Mouse (Mus musculus) WW6 (cell line): ENCODE results near the gene Armh1.
A peak's percentile ranks its signal among the peaks of the same experiment; 100 is the strongest.

Experiments
- DNase-seq: peaks from one replicate; pipeline ENCODE4 v3.0.0-alpha.2; 2013; ENCODE audit warnings: low read depth, low spot score

The Armh1 gene

DNA sequence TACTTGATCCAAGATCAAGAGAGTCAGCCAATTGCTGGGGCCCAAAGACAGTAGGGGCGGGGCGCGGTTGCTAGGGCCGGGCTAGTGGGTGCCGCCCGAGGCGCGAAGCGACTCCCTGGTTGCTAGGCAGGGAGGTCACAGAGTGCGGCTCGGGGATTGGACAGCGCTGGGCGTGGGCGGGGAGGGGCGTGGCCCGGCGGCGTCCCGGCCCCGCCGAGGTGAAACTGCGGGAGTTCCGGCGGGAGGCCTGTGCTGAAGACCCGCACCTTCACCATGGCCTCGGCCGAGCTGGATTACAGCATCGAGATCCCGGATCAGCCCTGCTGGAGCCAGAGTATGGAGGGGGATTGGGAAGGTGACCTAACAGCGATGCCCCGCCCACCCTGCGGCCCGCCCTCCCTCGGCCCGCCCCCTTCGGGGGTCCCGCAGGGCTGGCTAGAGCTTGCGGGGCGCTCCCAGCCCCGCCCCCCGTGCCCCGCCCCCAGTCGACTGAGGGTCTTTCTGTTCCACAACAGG lies at the start of gene Armh1, which contains the start of gene Tmem53:
TSS of gene Armh1 (minus strand) at position 325 of the 516 bp plus-strand sequence.
TSS of gene Tmem53 (plus strand) at position 151 of the 516 bp plus-strand sequence.
- peak; percentile 86 for DNase-seq

DNA sequence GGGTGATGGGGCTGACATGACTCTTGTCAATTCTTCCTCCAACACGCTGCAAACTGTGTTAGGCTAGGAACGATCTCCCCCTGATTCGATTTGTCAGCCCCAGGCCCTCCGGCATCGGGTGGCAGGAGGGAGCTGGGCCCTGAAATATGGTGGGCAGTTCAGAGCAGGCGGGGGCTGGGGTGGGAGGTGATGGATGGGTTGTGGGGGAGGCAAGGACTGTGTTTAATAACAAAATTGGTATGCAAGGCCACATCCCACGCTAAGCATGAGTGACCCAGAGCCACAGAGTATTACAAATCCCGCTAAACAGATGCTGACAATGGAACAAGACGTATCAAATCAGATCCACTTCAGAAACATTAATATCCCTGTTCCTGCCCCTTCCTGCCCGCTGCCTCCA lies 48.0 kb upstream of the Armh1 start:
- DNase-seq: no peak

DNA sequence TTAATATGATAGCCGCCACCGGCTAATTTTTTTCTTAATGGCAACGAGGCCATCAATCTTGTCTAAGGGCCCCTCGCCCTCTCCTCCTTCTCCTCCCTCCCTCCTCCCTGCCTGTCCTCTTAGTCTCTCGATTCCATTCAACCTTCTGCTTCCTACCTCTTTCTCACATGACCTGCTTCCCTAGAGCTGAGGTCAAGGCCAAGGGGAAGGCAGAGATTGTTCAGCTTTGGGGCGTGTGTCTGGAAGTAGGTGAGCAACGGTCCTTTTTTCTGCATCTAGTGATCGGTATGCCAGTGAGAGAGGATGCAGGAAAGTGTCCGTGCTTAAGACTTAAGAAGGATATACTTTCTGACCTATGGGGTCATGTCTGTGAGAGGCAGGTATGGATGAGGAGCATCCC lies 45.9 kb upstream of the Armh1 start:
- DNase-seq: no peak

DNA sequence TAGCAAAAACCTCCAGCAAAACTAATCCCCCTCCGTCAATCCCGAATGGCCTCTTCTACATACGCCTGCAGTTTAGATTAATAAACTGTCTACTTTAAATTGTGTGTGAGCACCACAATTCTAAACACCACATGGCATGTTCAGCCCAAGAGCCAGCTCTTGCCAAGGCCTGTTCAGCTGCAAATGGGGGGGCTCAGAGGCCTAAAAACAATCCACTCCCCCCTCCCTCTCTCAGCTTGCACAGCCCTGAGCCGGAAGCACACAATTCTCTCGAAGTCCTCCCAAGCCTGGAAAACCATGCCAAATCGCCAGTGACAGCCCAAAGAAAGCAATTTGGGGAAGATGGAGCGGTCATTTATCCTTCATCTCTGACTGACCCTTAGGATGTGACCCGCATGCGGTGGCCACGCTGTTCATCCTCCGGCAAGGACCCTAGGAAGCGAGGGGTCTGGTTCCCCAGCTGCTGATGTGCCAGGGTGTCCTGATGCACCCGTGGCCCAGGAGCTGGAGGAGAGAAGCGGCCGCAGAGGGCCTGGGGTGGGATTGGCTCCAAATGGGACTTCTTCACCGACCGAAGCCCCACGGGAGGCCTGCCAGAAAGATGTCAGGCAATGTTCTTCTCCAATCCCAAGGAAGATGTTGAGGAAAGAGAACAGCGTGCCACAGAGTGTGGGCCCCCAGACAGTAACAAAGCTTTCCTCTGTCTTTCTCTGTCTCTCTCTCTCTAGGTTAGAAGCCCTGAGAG lies 45.1 kb upstream of the Armh1 start:
- no peak for DNase-seq

DNA sequence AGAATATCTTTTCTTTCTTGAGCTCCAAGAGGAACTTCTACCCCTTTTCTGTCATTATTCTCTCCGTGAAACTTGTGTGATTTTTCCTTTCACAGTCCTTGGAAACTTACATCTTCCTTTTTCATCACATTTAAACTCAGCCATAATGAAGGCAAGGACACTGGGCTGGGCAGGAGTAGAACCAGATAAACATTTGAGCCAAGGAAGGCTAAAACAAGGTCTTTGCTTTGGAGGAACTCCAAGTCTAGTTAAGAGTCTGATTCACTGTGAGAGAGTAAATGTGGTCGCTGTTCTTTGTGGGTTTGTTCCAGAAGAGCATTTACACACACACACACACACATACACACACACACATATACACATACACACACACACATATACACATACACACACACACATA lies 39.8 kb upstream of the Armh1 start:
- DNase-seq: no peak

DNA sequence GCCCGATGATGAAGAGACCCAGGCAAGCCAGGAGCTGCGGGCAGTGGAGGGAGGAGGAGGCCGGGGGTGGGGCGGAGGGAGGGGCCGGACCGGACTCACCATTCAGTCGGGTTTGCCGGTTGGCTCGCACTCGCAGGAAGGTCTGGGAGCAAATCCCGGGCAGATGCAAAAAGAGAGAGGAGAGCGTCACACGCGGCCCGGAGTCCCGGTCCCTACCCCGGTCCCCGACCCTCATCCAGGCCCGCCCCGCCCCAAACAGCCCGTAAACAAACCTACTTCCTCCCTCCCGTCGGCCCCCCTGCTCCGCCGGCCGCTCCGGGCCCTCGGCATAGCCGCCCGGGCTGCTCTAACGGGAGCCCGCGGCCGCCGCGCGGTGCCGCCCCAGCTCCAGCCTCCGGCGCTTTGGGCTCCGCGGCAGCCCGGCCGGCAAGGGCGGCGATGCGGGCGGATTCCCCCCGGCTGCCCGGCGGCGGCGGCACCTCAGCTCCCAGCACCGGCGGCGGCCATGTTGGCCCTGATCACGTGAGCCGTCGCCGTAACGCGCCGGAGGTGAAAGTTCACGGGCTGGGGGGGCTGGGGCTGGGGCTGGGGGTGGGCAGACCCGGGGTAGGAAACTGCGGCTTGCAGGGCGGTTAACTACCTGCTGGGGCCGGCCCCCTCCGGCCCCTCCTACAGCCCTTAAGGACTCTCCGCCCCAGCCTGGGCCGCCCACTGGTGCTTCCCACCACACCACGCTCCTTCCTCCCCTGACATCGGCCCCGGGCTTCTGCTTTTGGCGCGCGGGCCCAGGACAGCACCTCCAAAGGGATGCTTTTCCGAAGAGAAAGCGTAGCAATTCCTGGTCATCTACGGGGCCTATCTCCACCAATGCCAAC lies 37.2 kb upstream of the Armh1 start:
- peak; percentile 61 for DNase-seq

DNA sequence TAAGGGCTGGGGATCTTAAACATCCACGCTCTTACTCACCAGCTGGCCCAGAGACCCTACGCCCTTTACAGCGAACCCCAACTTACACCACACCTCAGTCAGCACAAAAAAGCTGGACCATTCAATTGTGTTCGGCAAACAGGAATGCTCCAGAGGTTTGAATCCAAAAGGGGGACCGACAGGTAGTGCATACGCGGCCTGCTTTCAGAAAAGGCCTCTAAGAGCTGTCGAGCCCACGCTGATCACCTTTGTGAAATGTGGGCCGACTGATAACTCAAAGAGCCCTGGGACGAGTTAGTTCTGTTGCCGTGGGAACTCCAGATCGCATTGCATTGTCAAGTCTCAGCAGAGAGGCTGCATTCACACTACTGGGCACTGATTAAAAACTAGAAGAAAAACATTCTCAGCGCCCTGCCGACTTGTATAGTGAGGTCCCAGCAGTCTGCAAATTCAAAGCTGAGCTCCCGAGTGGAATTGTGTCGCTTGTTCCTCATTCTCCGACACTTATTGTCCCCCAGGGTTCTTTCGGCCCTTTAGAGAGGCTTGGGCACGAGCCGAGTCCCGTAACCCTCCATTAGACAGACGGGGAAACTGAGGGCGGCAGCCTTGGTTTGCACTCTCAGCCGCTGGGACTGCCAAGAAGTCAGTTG lies 36.5 kb upstream of the Armh1 start:
- DNase-seq: no peak

DNA sequence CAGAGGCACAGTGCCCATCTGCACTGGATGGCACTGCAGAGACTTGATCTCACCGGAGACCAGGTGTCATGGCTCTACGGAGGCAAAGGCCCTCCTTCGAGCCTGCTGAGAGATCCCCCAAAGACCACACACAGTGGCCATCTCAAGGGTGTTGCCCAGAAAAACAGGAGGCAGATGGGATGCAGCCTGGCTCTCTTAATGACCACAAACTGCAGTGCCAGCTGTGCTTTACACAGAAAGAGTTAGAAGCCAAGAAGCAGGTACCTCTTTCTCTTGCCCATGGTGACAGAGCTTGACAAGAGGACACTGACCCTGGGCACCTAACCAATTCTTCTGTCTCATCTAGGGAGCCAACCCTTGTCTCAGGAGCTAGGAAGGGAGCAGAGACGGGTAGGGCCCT lies 32.4 kb upstream of the Armh1 start:
- DNase-seq: no peak

DNA sequence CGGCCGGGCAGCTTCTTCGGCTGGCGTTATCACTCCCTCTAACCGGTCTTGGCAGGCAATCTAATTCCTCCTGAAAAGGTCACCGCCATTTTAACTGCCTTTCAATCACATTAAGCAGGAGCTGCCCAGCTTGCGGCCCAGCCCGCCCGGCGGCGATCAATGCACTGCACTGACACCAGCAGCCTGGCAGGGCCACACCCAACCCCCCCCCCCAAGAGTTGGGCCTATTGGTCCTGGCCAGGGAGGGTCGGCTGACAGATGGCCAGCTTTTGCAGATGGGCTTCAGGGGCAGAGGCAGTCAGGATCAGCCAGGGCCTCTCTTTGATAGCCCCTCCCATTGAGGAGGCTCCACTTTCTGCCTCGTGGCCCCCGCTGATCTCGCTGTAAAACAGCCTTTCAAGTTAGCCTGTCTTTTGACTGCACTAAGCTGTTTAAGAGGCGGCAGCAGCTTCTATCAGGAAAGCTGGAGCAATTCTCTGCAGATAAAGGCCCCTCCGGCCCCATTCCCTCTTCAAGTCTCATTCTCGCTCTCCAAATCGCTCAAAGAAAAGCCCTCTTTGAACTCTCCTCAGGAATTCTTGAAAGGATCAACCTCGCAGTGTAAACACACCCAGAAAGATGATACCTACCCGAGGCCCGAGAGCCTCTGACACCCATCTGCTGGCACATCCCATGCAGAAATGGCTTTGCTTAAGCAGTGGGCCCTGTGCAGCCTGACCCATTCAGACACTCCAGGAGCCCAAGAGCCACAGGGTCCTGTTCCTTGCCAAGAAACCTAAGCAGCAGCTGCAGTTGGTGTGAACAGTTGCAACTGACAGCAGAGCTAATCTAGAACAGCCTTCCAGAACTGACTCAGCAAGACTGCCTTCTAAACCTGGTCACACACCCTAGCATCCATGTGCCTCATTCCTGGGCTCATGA lies 31.6 kb upstream of the Armh1 start:
- no peak for DNase-seq

DNA sequence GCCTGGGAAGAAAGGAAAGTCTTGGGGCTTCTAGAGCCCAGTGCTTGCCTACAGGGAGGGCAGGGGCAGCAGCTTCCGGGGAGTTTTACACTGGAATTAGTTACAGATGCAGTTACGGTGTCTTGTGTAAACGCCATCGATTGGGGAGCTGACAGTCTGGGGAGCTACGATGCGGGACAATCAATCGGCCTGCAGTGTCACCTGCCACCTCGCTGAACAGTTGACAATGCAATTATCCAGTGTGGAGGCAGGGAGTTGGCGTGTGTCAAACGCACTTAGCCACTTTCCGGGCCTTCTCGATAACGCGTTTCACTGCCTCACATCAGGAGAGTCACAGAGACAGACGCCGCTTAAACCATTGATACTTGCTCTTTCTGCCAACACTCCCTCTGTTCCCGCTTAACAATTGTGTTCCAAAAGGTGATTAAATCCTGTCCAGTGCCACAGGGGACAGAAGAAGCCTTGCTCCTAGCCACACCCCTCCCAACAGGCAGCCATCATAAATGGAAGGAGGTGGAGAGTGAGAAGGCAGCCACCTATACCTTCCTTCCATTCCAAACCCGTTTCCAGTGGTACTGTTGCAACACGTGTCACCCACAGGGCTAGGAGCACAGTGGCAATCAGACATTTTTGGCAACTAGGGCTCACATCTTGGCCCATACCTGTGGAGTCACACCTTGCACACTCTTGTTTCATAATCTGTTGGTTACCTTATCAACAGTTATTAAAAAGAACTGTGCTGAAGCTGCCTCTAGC lies 29.3 kb upstream of the Armh1 start:
- no peak for DNase-seq

DNA sequence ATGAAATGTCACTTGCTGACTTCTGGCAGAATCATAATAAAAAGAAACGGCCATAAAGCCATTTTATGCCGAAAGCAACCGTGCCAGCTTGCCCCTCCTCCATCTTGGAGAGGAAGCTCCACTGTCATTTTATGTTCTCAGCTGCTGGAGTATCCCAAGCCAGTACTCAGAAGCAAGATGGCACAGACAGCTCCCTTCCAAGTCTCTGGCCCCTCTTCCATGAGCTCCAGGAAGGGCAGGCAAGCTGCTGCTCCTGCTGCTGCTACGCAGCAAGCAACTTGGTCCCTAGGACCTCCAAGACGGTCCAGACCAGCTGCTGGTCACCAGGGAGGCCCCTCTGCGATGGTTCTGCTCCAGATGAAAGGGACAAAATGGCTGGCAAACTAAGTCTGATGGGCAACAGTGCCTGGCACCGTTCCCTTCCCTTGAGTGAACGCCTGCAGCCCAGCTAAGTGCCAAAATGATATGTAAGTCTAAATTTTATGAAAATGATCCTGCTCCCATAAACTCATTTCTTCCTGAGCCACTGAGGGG lies 28.5 kb upstream of the Armh1 start:
- DNase-seq: no peak

DNA sequence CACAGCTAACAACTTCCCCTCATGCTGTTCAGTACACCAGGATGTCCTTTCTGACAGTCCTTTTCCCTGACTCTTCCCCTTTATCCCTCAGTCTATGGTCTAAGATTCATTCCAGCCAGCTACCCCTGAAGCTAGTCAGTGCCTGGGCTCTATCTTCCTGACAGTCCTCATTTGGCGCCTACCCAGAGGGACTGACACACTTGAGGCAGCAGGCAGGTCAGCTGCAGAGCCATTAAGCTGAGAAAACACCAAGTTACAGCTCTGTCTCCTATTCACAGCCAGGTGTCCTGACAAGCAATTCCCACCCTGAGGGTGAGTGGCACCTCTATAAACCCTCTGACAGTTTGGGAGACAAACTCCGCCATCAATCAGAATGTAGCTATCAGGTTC lies 27.3 kb upstream of the Armh1 start:
- no peak for DNase-seq

DNA sequence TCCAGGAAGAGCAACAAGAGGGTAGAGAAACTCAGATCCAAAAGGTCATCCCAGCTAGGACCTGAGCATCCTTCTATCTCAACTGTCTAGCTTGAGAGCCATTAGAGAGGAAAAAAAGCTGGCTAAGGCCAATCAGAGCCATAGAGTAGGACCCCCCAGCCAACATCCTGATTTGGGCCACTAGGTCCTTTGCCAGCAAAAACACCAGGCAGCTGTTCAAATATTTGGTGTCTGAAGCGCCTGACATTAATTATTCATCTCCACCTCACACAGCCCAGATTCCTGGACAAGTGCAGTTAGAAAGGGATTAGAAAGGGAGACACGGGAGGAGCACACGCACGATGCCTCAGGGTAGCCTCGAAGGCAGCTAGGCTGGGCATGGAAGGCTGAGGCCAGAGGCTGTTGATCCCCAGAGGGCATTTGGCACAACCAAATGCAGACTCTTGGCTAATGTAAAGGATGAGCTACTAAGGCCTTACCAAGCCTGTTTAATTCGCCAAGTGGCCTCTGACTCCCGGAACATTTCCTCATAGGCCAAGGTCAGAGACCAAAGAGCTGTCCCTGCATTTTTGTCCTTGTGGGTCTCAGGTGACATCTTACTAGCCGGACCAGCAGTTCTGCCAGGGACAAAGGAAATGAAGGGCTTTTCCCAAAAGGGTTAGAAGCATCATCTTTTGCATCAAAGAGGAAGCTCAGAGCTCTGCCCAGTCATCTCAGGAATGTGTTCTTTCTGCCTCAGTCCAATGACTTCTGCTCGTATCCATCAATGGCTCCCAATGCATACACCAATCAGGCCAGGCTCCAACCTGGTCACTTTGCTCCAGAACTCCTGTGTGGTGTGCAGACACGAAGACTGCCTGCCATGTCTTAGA lies 26.7 kb upstream of the Armh1 start:
- no peak for DNase-seq

DNA sequence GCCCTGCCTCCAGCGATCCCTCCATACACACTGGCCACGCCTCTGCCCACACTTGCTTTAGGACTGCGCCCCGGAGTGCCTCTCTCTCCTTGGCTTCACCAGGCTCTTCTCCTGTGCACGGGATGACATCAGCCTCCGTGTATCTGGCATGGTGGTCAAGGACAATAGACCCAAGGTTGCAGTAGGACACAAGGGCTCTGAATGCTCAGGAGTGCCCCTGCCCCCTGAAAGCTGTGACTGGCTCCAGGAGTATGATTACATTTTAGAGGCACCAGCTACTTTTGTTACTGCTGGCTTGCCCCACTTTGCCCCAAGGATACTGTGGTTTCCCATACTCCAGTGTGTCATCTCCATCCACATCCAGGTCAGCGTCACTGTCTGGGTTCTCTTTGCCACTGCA lies 25.8 kb upstream of the Armh1 start:
- DNase-seq: no peak

DNA sequence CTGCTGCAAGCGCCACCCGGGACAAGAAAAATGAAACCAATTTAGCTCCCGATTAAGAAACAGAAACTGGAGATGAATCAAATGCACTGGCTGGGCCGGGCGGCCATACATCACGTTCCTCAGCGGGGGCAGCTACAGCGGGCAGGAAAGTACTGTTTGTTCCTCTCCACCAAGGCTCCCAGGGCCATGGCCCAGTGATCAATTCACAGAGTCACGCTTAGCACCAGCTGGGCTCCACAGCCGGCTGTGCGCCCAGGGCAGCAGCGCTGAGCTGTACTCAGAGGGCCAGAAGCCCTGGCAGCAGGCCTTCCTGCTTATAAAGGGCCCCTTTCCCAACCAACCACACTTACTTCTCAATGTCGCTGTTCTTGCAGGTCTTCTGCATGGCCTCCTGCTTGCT lies 25.1 kb upstream of the Armh1 start:
- no peak for DNase-seq

DNA sequence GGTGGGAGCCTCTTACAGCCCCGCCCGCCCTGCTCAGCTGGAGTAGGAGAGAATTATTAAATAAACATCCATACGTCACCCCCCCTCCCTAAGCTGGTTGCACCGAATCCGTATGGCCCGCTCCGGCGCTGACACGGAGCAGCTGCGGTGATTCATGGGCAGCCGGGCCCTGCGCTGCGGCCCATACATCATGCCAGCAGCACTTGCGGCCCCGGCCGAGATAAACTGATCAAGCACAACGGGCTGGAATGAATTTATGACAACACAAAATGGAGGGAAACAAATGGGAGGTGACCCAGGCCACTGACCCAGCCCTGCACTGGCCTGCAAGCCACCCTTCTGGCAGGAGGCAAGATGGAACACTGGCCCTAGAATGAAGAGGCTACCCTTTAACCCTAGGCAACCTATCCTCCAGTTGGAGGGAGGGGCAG lies 24.4 kb upstream of the Armh1 start:
- no peak for DNase-seq

DNA sequence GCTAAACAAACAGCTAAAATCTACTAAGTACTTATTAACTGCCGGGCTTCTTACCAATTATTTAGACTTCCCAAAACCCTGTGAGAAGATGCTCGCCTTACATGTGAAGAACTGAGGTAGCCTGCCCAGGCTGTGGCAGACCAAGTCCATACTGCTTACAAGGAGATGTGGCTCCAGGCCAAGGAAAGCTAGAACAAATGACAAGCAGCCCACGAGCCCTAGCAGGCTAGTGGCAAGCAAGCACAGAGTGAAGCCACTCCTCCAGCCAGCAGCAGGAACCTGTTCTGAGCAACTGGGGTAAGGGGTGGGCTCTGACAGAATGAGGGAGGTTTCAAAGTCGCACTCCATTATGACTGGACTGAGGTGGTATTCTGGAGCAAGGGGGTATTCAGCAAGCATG lies 22.8 kb upstream of the Armh1 start:
- DNase-seq: no peak

DNA sequence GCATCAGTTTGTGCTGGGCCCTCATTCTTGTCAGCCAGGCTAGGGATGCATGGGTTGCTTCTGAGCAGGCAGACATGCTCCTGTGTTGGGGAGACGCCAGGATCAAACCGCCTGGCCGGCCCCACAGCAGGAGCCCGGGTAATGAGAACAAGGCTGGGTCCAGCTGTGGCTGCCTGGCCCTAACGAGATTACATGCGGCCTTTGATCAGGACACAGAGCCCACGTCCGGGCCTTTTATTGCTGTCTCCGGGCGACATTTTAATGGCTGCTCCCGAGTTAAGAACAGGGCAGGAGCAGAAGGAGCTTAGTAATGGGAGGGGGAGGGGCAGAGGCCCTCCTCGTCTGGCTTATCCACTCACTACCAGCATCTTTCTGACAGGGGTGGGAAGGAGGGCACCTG lies 20.5 kb upstream of the Armh1 start:
- no peak for DNase-seq

DNA sequence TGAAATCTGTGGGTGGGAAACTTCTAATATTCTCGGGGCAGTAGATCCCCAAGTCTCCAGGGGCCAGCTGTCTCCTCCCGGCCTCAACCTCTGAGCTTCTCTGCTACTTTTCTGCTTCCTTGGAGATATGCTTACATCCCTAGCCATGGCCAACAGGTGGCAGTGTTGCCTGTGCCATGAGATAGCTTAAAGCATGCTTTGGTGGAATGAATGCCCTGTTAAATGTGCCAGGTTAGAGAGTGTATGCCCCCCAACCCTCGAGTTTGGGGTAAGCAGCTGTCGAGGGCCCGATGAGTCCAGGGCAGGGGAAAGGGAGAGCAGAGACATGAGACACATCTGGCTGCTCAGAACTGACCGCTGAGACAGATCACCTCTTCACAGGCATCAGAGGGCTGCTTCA lies 18.4 kb upstream of the Armh1 start:
- DNase-seq: peak; percentile 61
